Mouse (Mus musculus) midbrain, postnatal 0 days (tissue): ENCODE data around the gene Gm19935. TPM values are rescaled to one million over a fixed set of nuclear protein-coding genes. Genes with fewer than 3 reads are reported as not detected.

Source experiments
- ATAC-seq: fragments of 200-750 bp; cut with Nextera tagmentation; 2 replicates; pipeline ENCODE4 v1.8.0; 2017; ENCODE audit warnings: moderate number of reproducible peaks, mild to moderate bottlenecking, moderate TSS enrichment, moderate library complexity; ENCODE audit not compliant: low FRiP score
- DNase-seq: peaks from one replicate; pipeline ENCODE4 v3.0.0-alpha.2; 2015; ENCODE audit warnings: low spot score
- H3K27ac ChIP-seq: fragments of 300-500 bp; sonication (generic); 2 replicates; pipeline ENCODE4 v1.5.1; 2014; ENCODE audit warnings: low read depth, mild to moderate bottlenecking, low read length, mixed read lengths
- H3K27me3 ChIP-seq: fragments of 300-500 bp; sonication (generic); 2 replicates; pipeline ENCODE4 v1.6.1; 2014; ENCODE audit warnings: low read length, control low read depth, mixed read lengths; ENCODE audit not compliant: insufficient read depth
- H3K36me3 ChIP-seq: fragments of 300-500 bp; sonication (generic); 2 replicates; pipeline ENCODE4 v1.6.1; 2014; ENCODE audit warnings: low read length, control low read depth, mixed read lengths; ENCODE audit not compliant: insufficient read depth
- H3K4me1 ChIP-seq: fragments of 300-500 bp; sonication (generic); 2 replicates; pipeline ENCODE4 v1.6.1; 2014; ENCODE audit warnings: mild to moderate bottlenecking, control low read depth, antibody characterized with exemption, low read length, mixed read lengths; ENCODE audit not compliant: insufficient read depth
- H3K4me2 ChIP-seq: fragments of 300-500 bp; sonication (generic); 2 replicates; pipeline ENCODE4 v1.6.1; 2014; ENCODE audit warnings: low read depth, mild to moderate bottlenecking, low read length, mixed read lengths; ENCODE audit not compliant: poor library complexity, severe bottlenecking
- H3K4me3 ChIP-seq: fragments of 300-500 bp; sonication (generic); 2 replicates; pipeline ENCODE4 v1.5.1; 2014; ENCODE audit warnings: low read depth, mild to moderate bottlenecking, low read length, moderate library complexity
- H3K9ac ChIP-seq: fragments of 300-500 bp; sonication (generic); replicated peaks from 2 replicates; pipeline ENCODE4 v1.6.1; 2014; ENCODE audit warnings: mild to moderate bottlenecking, low read length, moderate library complexity, mixed read lengths; ENCODE audit not compliant: poor library complexity, severe bottlenecking
- H3K9me3 ChIP-seq: fragments of 300-500 bp; sonication (generic); 2 replicates; pipeline ENCODE4 v1.6.1; 2016; ENCODE audit warnings: low read length, control low read depth
- CTCF ChIP-seq: IDR thresholded peaks from 2 replicates; pipeline ENCODE4 v1.5.1; 2016; ENCODE audit warnings: antibody characterized with exemption, mild to moderate bottlenecking
- WGBS: fragments of 180-500 bp; shearing (Covaris S2); extraction: QIAGEN DNeasy Blood & Tissue Kit; methylation state at CpG from one replicate; pipeline ENCODE4 v1.1.7; 2014; 5-methylcytosine and 5-hydroxymethylcytosine counted together
- polyA plus RNA-seq: library from polyadenylated mRNA; unstranded; fragments of >200 nt; fragmentation: Nextera tagmentation; extraction: Ambion mirVana; gene quantifications from 2 replicates; pipeline ENCODE4 v1.2.1, GENCODE M21; 2015
- total RNA-seq: library from RNA; depleted of rRNA; stranded (reverse); fragments of >200 nt; gene quantifications from 2 replicates; pipeline ENCODE4 v1.2.3, GENCODE M21; 2014

The Gm19935 gene
- total and polyA plus RNA-seq, 2 experiments from 2014 or later, result 1.8 to 2.5 TPM

GRCm38 (mm10) chr8:90854671-90855161 is 37.5 kb upstream of the Gm19935 start:
- Histone ChIP-seq H3K4me1 (peaks cover 3% of the 10 kb centered on the region; the same call in 1 of the 2 replicates), H3K9ac (no peak overlapping the region), H3K4me2 (0 out of 2 replicates have a peak overlapping the region, but pooled peaks have one; percentile 12), H3K27ac (no peak overlapping the region), H3K9me3 (no peaks in the 10 kb centered on the region), H3K27me3 (no peaks in the 10 kb centered on the region), H3K4me3 (no peak overlapping the region), H3K36me3 (no peaks in the 10 kb centered on the region)
- WGBS, result 17% methylated on average over 10 of the region's 10 CpGs
- TF ChIP-seq CTCF, result no peak
- ATAC-seq (peak; percentile 65; the same call in 1 of the 2 replicates), DNase-seq (peak; percentile 65)

GRCm38 (mm10) chr8:90853971-90854670 is 36.9 kb upstream of the Gm19935 start:
- no peaks in the 10 kb centered on the region for H3K27me3 ChIP-seq
- no peak for TF ChIP-seq CTCF
- no peaks in the 10 kb centered on the region for H3K9me3 ChIP-seq
- H3K4me1 ChIP-seq, result peaks cover 7% of the 10 kb centered on the region; the same call in 1 of the 2 replicates
- H3K4me3 ChIP-seq, result no peak overlapping the region
- DNase-seq, result no peak
- H3K4me2 ChIP-seq, result 0 out of 2 replicates have a peak overlapping the region, but pooled peaks have one; percentile 12
- no peaks in the 10 kb centered on the region for H3K36me3 ChIP-seq
- no peak overlapping the region for H3K9ac ChIP-seq
- H3K27ac ChIP-seq, result no peak overlapping the region
- ATAC-seq, result no peak
- 46% methylated on average over 9 of the region's 9 CpGs for WGBS

DNA sequence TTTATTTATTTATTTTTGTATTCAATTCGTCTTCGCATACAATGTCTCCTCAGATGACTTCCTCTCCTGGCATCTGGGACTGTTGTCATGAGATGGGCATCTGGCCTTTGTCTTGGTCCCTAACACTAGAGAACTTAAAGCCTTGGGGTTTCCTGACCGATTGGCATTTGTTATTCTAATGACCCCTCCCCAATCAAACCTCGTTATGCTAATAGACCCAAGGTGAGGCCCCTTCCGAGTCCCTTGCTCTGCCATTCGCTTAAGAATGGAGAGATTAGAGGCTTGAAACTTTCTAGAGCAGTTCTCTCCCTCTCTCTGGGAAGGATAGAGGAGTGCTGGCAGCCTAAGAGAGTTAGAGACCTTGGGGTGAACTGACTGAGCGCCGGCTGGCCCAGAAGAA is 34.4 kb upstream of the Gm19935 start:
- H3K9me3 ChIP-seq, result no peaks in the 10 kb centered on the region
- H3K27ac ChIP-seq, result no peak overlapping the region
- no peak overlapping the region for H3K9ac ChIP-seq
- no peaks in the 10 kb centered on the region for H3K27me3 ChIP-seq
- DNase-seq (no peak), ATAC-seq (no peak)
- no peak overlapping the region for H3K4me2 ChIP-seq
- no peak for TF ChIP-seq CTCF
- H3K4me3 ChIP-seq, result no peak overlapping the region
- 46% methylated on average over 8 of the region's 8 CpGs for WGBS
- no peaks in the 10 kb centered on the region for H3K36me3 ChIP-seq
- H3K4me1 ChIP-seq, result peaks cover 7% of the 10 kb centered on the region; the same call in 1 of the 2 replicates

- Histone ChIP-seq H3K9me3 (no peaks in the 10 kb centered on the region), H3K9ac (peak overlapping the region; percentile 42; the same call in 1 of the 2 replicates), H3K4me1 (peaks cover 5% of the 10 kb centered on the region; the same call in 1 of the 2 replicates), H3K4me3 (no peak overlapping the region), H3K27ac (peak overlapping the region; percentile 68), H3K4me2 (peak overlapping the region; percentile 6; the same call in 1 of the 2 replicates), H3K36me3 (no peaks in the 10 kb centered on the region), H3K27me3 (no peaks in the 10 kb centered on the region)
- 32% methylated on average over 11 of the region's 11 CpGs for WGBS
- TF ChIP-seq CTCF, result no peak
- DNase-seq, result peak; percentile 79
- peak; percentile 46; the same call in 1 of the 2 replicates for ATAC-seq
These were observed 32.4 kb upstream of the Gm19935 start for GRCm38 (mm10) chr8:90849462-90850050.

- H3K27ac ChIP-seq, result no peak overlapping the region
- 0 out of 2 replicates have a peak, but pooled peaks cover 5% of the 10 kb centered on the region for H3K4me1 ChIP-seq
- H3K4me2 ChIP-seq, result no peak overlapping the region
- no peak for ATAC-seq
- H3K27me3 ChIP-seq, result no peaks in the 10 kb centered on the region
- no peak for TF ChIP-seq CTCF
- H3K36me3 ChIP-seq, result no peaks in the 10 kb centered on the region
- WGBS, result 93% methylated on average over 7 of the region's 7 CpGs
- H3K9ac ChIP-seq, result no peak overlapping the region
- H3K4me3 ChIP-seq, result no peak overlapping the region
- DNase-seq, result no peak
- no peaks in the 10 kb centered on the region for H3K9me3 ChIP-seq
These were observed 30.8 kb upstream of the Gm19935 start for GRCm38 (mm10) chr8:90847980-90848379.
